Mouse (Mus musculus) c-Kit-positive CD71-positive TER-119-positive erythroid progenitor cells, embryonic 14.5 days (primary cell): Measurements from ENCODE around the gene Itga5.
A peak's percentile ranks its signal among the peaks of the same experiment; 100 is the strongest.

ENCODE experiments used
- DNase-seq: peaks from one replicate; pipeline ENCODE4 v3.0.0-alpha.2; 2013; ENCODE audit warnings: low spot score

Gene Itga5

DNA sequence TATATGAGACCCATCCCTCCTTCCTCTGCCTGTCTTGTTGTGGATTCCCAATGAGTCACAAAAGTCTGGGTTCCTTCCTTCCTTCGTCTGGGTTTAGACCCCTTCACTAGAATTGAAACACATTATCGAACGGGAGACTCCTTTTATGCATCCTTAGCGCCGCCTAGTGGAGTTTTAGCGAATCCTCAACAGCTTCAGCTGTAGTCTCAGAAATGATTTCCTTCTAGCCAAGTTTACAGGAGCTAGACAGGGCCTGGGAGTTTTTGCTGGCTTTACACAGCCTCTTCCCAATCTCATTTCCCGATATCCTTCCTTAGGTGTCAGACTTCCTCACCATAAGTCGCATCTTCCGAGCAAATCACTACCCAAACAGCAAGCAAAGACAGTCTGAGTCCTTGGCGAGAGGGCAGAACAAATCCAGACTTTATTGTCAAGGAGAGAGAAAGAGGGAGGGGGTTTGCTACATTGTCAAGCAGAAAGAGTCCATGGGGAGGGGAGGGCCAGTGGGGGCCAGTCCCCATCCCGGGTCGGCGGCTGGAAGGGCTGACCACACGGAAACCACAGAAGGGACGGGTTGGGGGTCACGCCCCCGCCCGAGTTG, 53.0 kb downstream of the Itga5 start:
- peak; percentile 64 for DNase-seq

- DNase-seq, result no peak
These were observed 56.1 kb downstream of the Itga5 start, which contains the start of gene Gpr84 for GRCm38 (mm10) chr15:103310365-103310910. Gpr84 (minus strand) TSS chr15:103310612.

DNA sequence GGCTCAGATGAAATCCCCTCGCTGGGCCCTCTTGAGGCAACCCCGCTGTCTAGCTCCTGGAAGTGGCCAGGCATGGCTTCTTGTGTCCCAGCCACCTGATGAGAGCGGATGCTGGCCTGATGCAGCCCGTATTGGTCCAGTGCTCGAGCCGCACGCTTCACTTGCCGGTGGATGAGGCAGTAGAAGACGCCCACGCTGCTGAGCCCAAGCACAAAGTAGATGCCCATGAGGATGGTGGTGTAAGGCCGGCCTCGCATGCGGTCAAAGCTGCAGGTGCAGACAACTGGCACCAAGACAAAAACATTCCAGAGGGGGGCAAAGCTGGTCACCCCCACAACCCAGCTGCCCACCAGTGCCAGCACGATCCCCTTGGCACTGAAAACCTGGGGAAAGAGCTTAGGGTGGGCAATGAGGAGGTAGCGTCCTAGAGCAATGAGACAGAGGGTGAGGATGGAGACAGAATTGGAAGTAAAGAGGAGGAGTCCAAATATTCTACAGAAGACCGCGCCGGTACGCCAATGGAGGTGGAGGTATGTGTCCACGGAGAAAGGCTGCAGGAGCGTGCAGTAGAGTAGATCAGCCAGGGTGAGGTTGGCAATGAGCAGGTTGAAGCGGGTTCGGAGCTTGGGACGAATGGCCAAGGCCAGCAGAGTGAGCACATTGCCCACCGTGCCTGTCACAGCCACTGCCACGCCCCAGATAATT, 57.5 kb downstream of the Itga5 start:
- DNase-seq, result no peak

- no peak for DNase-seq
These were observed 58.3 kb downstream of the Itga5 start for GRCm38 (mm10) chr15:103308056-103308875.

GRCm38 (mm10) chr15:103307125-103307524, 59.4 kb downstream of the Itga5 start:
- DNase-seq, result peak; percentile 95

DNA sequence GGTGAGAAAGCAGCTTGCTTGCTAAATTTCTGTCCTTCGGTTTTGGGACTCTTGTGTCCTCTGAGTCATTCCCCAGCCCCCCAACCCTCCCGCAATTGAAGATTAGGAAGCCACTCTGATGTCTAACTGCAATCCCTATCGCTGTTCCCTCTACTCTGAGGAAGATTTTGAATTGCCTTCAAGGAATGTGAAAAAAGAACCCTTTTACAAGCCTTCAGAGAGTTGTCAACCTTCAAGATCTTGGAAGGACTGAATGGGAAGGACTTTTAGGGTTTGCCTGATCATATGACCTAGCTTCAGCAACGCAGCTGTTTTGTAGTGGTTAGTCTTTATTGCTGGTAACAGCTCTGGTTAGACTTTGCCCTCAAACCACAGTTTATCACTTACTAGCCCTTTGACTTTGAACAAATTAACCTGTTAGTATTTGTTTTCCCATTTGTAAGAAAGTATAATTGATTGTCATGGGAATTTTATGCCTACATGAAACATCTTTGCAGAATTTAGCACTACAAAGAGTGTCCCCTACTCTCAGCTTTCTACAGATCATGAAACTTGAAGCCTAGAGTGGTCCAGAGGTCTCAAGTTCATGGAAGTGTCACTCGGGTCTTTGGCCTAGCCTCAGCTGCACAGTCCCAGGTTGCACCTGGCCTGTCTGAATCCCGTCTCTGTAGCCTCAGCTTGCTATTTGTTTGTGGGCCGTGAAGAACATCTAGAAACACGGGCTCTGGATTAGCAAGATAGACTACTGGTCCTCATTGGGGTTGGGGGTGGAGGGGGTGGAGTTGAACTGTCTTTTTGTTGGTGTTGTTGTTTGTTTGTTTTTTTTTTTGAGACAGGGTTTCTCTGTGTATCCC, 60.5 kb downstream of the Itga5 start:
- no peak for DNase-seq

GRCm38 (mm10) chr15:103305070-103305678, 61.4 kb downstream of the Itga5 start:
- peak; percentile 77 for DNase-seq

DNA sequence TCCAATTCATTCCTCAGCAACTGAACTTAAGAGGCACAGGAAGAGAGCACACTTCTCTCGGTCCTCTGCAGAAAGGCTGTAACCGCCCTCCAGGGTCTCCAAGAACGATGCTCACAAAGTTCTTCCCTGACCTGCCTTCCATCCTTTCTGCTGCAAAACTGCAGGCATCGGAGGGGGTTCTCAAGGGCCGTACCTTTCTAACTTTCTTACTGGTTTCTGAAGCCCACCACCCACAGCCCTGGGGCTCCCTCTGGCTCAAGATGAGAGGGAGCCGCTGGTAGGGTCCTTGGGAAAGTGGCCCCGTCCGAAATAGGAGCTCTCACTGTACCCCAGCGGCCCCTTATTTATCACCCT, 62.0 kb downstream of the Itga5 start:
- no peak for DNase-seq

GRCm38 (mm10) chr15:103303916-103304615, 62.5 kb downstream of the Itga5 start:
- DNase-seq, result no peak

GRCm38 (mm10) chr15:103302341-103303021, 64.1 kb downstream of the Itga5 start:
- DNase-seq, result no peak

DNA sequence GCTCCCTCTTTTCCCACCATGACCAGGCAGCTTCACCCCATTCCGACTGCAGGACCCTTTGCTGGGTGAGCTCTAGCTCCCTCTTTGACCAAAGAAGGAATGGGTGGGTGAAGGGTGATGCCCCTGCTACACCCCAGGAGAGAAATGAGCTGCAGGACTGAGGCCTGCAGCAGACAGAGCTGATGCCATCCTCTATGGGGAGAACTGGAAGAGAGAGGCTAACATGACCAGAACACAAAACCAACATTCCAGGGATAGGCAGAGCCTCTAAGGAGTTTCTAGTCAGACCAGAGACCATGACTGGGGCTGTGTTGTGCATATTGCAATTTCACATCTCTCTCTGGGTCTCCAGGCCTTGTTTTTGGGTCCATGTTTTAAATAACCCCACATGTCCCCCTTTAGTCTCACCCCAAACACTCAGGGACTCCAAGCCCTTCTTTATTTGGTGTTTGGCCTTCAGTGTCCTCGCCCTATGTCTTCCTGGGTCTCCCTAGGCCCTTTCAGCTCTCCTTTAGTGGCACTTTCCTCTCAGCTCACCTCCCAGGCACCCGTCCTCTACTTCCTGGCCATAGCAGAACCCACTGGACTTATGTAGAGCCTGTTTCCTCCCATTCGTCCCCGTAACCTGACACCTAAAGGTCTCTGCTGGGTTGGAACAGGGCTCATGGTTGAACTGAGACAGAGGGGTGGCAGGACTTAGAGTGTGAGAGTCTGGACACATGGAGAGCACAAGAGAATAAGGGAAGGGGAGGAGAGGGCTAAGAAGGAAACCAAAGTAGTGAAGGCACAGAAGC, 64.8 kb downstream of the Itga5 start:
- no peak for DNase-seq

- no peak for DNase-seq
These were observed 65.5 kb downstream of the Itga5 start for GRCm38 (mm10) chr15:103301046-103301445.

DNA sequence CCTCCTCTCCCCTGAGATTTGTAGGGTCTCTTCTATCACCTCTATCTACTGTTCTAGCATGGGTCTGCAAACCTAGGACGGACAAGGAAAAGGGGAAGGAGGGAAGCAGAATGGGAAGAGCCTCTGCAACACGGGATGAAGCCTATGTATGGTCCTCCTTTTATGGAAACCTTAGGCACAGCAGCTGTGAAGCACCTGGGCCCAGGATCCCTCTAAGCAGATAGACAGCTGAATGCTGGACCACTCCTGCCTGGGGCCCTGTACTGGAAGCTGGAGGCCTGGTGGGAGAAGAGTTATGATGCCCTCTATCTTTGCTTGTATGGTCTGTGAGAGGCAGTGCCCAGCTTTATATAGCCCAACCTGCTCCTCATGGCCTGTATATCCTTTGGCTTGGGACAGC, 66.0 kb downstream of the Itga5 start:
- no peak for DNase-seq

GRCm38 (mm10) chr15:103300067-103300471, 66.5 kb downstream of the Itga5 start:
- DNase-seq, result no peak

DNA sequence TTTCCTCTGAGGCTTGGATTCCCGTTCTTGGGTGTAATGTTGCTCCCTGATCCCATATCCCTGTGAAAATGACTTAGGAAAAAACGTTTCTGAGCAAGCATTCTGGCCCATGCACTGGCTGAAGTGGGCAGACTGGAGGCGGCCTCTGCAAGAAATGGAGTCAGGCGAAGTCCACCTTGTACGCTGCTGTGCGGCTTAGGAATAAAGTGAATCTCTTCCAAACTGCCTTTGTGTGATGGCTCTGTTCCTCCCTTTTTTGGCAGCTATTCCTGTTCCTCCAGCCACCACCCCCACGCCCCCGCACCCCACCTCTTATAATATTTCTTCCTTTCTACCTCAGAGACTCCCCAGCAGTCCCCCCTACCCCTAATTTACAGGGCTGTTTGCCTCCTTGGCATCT, 66.9 kb downstream of the Itga5 start:
- no peak for DNase-seq

GRCm38 (mm10) chr15:103298861-103299616, 67.5 kb downstream of the Itga5 start:
- no peak for DNase-seq

- no peak for DNase-seq
These were observed 68.5 kb downstream of the Itga5 start for GRCm38 (mm10) chr15:103298026-103298425.

GRCm38 (mm10) chr15:103297313-103297712, 69.2 kb downstream of the Itga5 start:
- DNase-seq, result no peak

DNA sequence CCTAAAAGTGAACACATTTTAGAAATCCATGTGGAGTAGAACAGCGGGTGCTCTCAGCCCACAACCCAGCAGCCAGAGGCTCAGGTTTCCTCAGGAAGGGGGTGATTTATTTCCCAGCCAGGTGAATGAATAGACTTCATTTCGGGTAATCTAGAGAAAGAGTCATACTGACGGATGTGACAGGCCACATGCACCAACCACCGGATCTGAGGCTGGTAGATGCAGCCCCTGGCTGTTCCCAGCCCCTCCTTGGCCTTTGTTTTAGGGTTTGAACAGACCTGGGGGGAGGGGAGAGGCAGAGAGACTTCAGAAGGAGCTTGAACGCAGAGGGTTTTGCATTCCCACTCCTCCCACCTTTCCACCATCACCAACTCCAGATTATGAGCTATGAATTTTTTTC, 70.7 kb downstream of the Itga5 start:
- no peak for DNase-seq
